Mouse (Mus musculus) testis, postnatal 10 days (tissue): ENCODE measurements around the gene Mrps14.

Experiments
- DNase-seq: peaks from one replicate; pipeline ENCODE4 v3.0.0; 2021; ENCODE audit warnings: low spot score

Mrps14 gene

DNA sequence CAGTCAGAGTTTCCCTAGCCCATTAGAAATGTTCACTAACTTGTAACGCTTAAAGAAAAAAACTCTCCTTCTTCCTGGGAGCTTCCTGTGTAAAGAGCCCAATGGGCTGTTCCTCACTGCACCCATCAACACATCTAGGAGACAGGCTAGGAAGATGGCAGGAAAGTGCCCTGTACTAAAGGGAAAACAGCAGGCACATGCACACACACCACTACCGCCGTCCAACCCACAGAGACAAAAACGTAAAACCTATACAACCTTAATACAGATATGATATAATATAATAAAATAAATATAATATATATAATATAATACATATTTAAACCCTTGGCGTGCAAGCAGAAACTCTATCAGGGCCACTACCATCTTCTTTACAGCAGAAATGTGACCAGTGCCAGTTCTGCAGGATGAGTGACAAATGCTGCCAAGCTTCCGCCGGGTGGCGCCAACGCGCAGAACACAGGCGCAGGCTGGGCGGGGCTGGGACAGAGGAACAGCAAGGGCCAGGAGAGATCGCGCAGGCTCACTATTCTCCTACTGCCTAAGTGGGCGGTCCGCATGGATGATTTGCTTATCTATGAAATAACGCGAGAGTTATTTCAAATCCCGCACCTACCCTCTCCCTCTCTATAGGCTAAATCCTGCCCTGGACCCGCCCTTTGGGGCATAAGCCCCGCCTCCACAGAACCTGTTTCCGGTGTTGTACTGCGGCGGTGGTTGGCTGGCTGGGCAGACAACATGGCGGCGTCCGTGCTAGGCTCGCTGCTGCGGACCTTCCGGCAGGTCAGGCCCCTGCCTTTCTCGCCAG is at the start of gene Mrps14:
Gene Mrps14, plus strand, starts transcription at position 687 of the 808 bp plus-strand sequence.
- DNase-seq = peak; percentile 99

DNA sequence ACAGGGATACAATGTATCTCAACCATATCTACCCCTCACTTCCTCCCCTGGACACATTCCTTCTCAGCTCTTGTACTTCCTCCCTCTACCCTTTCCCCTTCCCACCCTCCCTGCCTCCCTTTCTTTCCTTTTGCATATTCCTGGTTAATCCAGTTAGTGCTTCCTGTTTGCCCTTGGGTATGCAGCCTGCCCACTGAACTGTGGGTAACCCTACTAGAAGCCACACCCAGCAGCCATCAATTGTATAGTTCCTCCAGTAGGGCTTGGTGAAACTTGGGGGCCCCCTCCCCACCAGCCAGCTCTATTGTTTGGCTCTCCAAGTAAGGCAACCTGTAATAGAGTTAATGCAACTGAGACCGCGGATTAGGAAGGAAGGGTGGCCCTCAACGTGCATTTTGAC is 49.4 kb upstream of the Mrps14 start:
- no peak for DNase-seq

DNA sequence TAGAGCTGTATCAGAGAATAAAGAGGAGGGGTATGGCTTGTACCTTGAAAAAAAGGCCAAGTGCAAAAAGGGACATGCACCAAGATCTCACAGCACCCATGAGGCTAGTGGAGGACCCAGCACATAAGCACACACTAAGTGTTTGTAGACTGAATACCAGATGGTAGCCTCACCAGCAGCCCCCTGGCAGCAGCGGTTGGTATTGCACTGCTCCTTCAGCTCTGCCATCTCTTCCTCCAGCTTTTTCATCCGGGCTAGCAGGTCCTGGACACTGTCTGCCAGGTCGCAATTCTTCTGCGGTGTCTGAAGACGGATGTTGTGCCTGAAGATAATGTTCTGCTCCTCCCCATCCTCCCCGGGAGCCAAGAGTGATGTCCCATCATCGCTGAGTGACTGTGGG is 47.7 kb upstream of the Mrps14 start:
- DNase-seq = no peak

DNA sequence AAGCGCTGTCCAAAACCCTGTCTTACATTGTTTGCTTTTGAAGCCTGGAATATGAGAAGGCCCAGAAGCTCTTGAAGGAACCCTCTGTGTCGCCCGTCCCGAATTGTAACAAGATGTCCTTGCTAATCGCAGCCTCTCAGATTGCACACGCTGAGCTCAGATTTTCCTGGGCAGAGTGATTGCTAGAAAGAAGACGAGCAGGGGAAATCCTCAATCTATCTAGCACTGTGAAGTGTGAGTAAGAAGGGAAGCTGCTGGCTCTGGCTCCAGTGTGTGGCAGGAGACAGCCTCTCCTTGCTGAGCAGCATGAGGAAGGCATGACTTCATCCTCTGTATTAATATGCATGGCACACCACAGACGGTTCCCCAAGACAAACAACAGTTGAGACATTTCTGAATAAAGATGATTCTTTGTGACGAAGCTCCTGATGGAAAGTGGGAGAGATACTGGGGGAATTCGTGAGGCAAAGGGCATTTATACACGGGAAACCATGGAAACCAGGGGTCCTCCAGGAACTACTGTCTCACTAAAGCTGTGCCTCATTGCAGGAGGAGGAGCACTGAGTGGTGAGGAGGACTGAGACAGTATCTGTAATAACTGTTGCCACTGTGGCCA is 45.6 kb upstream of the Mrps14 start:
- DNase-seq = no peak

DNA sequence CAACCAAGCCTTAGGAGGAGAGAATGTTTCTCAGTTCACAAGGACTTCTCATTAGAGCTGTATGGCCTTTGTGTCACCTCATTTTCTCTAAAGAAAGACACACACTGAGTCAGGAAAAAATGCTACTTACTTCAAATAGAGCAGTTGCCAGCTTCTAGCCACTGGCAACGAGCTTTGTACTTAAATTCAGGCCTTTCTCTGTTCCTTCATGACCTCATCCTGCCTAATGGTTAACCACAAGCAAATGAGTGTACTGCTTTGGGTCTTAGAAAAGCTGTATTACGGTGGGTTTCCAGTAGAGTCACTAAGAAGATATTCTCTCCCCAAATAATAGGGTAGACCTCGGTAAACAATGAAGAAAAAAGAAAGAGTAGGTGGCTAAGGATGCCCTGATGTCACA is 44.3 kb upstream of the Mrps14 start:
- no peak for DNase-seq

DNA sequence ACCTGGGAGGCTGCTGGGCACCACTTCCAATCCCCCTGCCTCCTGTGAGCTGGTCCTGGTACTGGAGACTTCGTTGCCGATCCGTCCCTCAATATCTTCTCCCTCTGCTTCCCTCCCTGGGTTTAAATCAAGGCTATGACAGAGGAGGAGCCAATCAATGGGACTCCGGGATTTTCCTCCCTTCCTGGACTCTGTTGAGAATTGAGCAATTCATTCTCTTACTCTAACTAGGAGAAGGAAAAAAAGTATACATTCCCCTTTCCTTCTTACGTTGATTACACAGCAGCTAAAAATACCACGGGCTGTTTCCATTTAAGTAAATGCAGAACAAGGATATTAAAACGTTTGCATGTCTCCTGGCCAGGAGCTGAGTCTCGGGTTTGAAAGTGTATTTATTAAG is 41.5 kb upstream of the Mrps14 start, which contains the start of gene Tnn:
Gene Tnn, minus strand, starts transcription at position 101 of the 400 bp plus-strand sequence.
- DNase-seq = no peak

DNA sequence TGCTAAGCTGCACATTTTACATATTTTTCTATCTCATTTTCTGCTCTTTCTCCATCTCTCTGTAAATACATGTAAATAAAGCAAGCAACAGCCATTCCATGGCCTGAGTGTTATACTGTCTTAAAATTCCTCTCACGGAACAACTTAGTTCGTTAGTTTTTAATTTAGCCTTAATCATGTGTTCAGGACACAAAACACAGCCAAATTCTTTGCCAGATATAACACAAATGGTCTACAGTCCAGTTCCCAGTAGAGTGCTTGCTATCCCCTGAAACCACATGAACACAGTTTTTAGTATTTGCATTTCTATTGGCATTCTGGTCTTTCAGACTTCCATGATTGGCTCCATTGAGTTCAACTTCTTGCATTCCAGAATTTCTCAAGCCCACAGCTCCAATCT is 36.8 kb upstream of the Mrps14 start:
- DNase-seq = no peak

DNA sequence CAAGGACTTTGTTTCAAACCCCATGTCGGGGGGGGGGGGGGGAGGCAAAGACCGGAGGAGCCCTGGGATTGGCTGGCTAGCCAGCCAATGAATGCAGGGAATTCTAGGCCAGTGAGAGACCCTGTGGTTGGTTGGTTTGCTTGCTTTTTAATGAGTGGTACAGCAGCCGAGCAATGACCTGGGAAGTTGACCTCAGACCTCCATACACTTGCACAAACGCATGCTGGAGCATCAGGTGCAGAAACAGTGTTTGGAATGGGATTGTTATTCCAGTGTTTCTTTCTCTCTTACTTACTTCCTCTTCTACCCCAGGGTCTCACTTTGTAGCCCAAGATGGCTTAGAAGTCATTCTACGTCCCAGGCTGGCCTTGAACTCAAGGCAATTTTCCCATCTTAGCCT is 28.4 kb upstream of the Mrps14 start:
- no peak for DNase-seq

DNA sequence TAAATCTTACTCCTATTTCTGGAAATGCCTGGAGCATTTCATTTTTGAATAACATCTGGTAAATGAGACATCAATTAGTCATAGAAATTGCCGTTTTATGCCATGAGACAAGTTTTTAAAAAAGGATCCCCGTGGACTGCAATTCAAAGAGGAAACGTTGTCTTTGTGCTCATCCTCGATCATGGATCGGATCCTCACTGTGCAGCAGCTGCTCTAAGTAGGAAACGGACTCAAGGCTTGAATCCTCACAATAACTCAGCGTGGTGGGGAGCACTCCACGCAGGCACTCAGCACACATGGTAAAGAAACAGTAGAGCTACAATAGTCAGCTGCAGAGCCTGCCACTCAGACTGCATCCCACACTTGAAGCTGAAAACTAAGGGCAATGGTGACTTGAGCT is 18.1 kb upstream of the Mrps14 start:
- DNase-seq = no peak

DNA sequence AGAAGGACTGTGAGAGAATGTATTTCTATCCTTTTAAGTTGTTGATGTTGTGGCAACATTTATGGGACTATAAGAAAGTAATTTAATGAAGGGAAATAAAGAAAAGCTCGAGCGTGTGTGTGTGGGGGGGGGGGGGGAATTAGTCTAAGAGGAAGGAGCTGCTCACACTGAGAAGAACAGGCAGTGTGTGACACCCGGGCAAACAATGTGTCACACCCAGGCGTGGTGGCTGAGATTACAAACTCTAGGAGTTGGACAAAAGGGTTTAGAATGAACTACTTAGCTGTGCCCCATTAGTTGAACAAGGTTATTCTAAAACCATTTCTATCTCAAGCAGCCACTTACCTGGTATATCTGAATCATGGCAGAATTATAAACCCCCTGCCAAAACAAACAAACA is 13.8 kb upstream of the Mrps14 start:
- DNase-seq = no peak

DNA sequence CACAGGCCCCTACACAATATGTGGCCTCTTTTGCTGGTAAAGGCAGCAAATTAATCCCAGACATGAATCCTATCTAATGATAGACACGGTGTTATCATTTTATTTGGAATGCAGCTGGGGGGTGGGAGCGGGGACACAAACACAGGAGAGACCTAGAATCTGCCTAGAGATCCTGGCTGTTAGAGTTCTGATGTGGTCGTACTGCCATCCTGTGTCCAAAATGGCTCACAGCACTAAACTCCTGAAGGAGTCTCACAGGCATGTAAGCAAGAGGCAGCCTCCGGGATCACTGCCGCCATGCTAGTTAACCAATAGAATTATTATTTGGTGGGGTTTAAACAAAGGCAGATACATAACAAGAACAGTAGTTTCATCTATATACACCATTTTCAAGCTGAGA is 10.5 kb upstream of the Mrps14 start:
- peak; percentile 55 for DNase-seq

DNA sequence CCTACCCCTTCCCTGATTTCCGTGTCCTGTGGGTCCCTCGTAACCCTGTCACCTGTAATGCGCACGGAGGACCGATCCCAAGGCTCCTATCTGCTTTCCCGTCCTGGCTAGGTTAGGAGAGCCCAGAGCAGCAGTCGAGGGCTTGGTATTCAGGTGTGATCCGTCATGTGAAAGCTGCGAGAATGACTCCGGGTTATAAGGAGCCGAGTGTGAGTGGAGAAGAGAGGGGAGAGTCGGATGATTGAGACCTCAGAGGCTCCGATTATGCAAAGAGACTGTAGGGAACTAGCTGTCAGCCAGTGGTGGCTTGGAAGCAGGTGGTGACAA is 285 bp downstream of the Mrps14 start:
- no peak for DNase-seq

DNA sequence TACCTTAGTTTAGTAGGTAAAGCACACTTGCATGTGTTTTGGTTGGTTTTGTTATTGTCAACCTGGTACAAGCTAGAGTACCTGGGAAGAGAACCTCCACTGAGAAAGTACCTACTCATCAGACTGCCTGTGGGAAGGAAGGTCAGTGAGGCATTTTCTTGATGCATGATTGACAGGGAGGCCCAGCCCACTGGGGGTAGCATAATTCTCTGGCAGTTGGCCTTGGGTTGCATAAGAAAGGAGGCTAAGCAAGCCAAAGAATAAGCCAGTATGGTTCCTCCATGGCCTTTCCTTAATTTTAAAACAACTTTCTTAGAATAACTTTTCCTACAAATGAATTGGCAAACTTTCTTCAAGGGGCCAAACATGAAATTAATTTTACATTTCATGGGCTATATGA is 10.5 kb downstream of the Mrps14 start:
- no peak for DNase-seq

DNA sequence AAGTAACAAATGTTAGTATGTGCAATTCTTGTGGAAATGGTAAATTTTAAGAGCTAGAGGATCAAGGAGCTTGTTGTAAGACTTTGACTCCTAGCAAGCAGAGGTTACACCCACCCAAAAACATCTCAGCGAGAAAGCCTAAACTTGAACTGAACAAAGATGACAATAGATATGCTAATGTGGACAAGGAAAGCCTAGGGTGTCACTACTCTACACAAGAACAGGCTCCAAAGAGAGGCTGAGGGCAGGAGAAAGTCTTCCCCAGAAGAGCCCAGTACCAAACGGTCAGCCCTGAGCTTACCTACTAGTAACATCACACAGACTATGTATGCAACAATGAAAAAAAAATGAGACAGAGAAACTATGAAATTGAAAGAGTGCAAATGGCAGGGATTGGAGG is 14.8 kb downstream of the Mrps14 start:
- no peak for DNase-seq

DNA sequence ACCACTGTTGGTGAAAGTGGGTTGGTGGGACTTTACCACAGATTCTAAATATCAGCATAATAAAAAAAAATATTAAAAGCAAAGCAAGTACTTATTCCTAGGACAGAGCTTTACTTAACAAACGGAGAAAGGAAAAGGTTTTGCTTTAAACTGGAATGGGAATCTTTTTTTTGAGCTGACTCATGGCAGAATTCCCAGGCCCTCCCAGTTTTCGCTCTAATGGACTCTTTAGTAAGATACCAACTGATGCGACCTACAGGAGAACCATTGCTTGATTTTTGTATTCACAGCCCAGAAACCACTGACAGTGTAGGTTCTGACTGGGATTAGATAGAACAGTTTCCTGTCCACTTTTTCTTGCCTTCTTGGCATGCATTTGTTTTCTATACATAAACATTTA is 15.6 kb downstream of the Mrps14 start:
- no peak for DNase-seq

DNA sequence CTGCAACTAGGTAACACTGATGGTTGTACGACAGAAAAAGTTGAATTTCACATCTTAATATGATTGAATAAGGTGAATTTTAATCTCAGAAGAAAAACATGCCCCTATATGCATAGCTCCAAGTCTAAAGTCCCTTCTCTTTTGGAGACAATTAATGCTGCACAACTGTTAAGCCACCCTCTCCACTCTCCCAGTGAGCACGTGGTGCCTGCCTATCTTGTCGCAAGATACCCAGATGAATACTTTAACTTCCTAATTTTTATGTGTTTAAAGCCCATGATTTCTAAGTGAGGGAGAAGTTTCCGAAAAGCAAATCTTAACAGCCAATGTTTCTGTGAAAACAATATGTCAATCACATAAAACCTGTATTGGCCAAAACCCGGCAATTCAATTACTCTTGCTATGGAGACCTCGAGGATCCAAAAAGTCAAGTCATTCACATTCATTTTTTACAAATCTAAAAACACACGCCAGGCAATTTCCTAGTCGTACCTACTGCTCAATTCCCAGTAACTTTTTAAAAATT is 16.6 kb downstream of the Mrps14 start:
- DNase-seq = no peak

DNA sequence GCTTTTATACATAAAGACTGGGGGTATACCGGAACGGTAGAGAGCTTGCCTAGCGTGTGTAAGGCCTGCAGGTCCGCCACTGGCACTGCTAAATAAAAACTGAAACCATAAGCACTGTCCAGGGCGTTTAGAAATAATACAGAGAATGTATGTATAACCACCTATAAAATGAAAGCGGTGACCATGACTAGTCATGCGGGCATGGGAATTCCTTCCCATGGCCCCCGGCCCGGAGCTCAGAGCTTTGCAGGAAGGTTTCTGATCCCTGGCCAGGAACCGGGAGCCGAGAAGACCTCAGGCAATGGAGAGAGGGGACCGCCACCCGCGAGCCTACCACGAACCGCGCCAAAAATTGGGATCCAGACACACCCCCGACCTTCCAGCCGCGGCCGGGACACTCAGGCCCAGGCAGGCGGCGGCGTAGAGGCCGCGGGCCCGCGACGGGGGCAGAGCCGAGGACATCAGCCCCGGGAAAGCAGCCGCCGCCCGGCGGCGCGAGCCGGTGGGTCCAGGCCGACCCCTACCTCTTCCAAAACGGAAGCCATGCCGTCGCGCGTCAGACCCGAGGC is 17.2 kb downstream of the Mrps14 start:
- peak; percentile 76 for DNase-seq

DNA sequence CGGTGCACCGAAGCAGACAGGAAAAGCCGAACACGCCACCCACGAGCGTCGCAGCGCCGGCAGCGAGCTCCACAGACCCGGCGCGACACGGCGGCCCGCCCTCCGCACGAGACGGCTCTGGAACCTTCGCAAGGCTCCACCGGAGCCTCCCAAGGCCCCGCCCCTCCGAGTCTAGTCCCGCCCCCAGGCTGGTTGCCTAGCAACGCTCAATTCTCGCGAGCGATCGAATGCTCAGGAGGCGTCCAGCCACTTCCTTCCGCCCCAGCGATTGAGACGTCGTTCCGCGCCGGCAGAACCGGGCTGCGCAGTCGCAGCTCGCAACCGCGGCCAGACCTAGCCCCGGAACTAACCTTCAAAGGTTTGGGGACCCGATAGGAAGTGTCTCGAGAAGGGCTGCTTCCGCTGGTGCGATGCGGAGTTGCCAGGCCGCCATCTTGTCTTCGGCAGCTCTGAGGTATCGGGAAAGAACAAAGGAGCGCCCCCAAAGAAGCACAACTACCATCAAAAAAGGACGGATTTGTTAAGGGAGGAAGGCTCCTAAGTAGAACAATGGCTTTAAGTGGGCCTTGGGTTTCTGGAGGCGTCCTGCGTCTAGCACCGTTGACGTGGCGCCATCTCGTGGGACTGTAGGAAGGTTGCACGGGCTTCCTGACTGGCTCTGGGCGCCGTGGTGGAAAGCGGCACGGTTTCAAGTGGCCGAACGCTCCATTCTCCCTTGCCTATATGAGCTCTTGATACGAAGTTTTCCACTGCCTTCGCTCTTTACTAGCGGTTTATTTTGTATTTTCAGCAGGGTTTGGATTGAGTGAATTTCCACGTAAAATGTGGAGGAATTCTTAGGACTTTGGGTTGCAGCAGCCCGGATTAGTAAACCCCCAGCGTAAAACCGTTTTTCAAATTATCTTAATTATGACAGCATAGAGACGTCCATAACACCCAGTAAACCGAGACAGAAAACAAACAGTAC is 18.0 kb downstream of the Mrps14 start, which contains the start of gene Cacybp:
Gene Cacybp, minus strand, starts transcription at position 173 of the 967 bp plus-strand sequence.
- peak; percentile 100 for DNase-seq

DNA sequence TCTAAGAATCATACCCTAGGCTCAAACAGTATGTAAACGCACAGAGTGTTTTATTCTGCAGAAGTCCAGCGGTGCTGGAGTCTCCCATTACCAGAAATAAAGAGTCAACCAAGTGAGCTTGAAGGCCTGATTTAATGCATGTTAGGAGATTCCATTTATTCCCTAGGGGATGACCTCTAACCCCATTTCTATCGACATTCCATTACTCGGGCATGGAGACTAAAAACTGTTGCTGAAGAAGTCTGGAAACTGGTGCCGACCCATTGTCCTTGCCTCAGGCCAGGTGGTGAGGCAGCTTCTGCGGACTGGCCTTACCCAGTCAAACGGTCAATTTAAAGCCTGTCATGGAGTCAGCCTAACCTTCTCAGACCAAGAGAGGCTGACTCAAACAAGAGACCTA is 19.2 kb downstream of the Mrps14 start:
- no peak for DNase-seq

DNA sequence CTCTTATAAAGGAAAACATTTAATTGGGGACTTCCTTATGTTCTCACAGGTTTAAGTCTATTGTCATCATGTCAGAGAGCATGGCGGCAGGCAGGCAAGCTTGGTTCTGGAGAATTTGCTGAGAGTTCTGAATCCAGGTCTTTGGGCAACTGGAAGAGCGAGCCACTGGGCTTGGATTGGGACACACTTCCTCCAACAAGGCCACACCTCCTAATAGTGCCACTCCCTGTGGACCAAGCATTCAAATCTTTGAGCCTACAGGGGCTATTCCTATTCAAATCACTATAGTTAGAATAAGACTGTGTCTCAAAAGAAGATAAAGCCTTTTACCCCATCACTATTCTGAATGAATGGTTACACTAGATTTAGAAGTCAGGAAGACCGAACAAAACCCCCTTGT is 22.9 kb downstream of the Mrps14 start:
- no peak for DNase-seq

DNA sequence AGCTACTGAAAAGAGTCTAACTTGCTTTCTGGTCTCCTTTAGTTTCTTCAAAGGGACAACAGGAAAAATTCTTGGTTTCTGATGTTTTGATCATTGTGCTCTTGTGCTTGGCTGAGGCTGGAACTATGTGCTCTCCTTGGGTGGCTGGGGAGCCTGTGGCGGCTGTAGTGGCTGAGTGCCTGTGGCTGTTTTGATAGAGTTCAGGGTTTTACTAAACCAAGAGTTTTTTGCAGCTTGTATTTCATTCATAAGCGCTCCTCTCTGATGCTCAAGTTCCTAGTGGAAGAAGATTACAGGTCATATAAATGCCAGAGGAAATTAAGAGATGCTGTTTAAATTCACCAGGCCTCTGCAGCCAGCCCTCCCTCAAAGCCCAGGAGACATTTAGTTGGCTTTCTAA is 29.1 kb downstream of the Mrps14 start:
- no peak for DNase-seq

DNA sequence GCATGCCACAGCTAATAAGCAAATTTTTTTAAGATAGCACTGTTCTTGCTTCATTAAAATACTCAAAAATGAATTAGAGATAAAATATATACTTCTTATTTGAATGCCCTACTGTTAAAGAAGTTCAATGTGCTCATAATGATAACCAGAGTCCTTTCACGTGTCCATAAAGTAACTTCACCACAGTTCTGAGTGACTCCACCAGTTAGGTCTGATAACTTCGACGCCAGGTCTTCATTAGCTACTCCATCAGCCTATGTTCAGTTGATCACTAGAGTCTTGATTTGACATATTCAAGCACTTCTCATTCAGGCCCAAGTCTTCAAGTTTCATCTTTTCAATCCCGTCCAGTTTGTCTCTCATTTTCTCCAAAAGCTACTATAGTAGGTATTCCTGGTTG is 32.2 kb downstream of the Mrps14 start:
- DNase-seq = no peak
